Mouse (Mus musculus) monocyte, adult 5-6 weeks (primary cell): ENCODE data around the gene Pde6g. TPM values are rescaled to one million over a fixed set of nuclear protein-coding genes. Genes with fewer than 3 reads are reported as not detected.
"Not testable (repeated sequence)": the region's sequence is repeated elsewhere in the genome, so short reads cannot be mapped to it uniquely, and the experiment has no call there.

ENCODE experiments used
- ATAC-seq: fragments of 153-309, 156-312 bp; replicated peaks from 2 replicates; pipeline ENCODE4 v1.8.0; 2017; ENCODE audit warnings: mild to moderate bottlenecking; ENCODE audit not compliant: low TSS enrichment, insufficient number of reproducible peaks, severe bottlenecking, poor library complexity, low FRiP score
- total RNA-seq: library from RNA; stranded (forward); fragments of 200-1000, 200-491, 200-594 nt; gene quantifications from 3 replicates; pipeline ENCODE4 v1.2.3, GENCODE M21; 2017

Pde6g gene
- total RNA-seq, 1 experiment from 2014 or later = not detected

- ATAC-seq = no peak
Observed at GRCm38 (mm10) chr11:120437857-120438385, 15.4 kb downstream of the Pde6g start.

- ATAC-seq = peak; percentile 77
Observed at GRCm38 (mm10) chr11:120437152-120437856, 16.0 kb downstream of the Pde6g start, which contains the start of gene Nploc4. Nploc4 (minus strand) TSS chr11:120437708.

GRCm38 (mm10) chr11:120426727-120427126, 26.6 kb downstream of the Pde6g start:
- no peak for ATAC-seq

DNA sequence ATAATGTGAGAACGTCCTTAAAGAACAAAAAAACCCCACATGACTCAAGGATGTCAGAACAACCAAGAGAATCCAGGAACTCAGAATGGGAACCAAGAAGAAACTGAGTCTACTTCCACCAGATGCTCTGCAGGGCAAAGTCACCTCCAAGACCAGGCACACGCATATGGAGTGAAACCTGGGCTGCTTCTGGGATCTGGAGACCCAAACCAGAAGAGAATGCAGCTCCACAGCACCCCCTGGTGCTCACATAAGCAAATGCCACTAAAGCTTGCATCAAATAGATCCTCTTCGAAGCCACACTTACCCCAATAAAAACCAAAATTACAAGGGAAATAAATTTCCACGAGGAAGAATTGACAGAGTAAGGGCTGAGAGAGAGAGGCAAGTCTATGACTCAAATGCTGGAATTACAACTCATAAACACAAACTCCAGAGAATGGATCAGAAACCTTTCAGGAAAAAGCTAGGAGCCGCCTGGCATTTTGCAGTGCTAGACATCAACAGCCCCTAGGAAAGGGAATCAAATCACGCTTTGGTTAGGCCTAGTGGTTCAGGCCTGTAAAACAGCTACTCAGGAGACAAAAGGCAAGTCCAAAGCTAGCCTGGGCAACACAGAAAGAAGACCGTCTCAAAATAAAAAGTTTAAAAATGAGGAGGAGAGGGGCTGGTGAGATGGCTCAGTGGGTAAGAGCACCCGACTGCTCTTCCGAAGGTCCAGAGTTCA, 29.6 kb downstream of the Pde6g start:
- ATAC-seq = no peak

DNA sequence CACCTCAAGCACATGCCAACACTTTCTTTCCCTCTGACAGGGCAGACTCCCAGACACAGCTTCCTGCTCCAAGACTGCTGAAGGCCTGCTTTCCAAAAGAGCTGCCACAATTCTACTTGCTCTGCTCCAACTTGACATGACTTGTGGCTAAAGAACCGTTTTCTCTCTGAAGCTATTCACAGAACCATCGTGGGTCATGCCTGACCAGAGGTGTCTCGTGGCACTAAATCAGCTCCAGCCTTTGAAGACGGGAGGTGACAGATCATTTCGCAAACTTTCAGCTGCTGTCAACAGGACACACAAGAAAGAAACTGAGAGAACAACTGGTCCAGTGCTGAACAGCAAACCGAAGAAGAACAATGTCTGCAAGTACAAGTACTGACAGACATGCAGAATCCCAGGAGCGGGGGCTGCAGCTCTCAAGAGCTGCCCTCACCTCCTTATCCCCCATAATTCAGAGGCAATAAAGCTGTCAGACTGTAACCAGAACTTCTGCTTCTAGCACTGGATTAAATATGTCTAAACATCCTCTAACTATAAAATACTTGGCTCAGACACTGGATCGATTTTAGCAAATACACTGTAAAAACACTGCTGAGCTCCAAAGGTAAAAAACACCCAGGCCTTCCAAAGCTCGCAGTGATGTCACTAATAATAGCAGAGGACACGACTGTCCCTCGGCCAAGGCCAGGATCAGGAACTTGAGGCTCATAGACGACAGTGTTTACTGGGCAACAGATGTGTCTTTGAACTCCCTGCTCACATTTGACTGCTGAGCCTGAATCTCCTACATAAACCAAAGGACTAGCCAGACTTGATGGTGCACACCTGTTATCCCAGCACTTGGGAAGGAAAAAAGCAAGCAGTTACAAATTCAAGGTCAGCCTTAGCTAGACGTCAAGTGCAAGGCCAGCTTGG, 30.4 kb downstream of the Pde6g start:
- ATAC-seq = no peak

DNA sequence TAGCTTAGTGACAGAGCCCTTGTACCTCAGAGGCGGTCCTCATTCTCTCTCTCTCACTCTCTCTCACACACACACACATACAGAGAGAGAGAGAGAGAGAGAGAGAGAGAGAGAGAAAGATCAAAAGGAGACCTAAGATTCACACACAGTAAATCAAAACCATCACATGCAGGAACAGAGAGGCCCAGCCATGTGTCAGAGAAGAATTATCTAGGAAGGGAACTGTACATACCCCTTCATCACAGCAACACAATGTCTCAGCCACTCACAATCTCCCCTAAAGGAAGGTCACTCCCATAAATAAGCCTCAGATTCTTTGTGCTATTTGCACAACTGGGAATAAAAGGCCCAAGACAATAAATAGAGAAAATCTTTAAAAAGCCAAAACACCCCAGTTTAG, 34.7 kb downstream of the Pde6g start:
- ATAC-seq = no peak

DNA sequence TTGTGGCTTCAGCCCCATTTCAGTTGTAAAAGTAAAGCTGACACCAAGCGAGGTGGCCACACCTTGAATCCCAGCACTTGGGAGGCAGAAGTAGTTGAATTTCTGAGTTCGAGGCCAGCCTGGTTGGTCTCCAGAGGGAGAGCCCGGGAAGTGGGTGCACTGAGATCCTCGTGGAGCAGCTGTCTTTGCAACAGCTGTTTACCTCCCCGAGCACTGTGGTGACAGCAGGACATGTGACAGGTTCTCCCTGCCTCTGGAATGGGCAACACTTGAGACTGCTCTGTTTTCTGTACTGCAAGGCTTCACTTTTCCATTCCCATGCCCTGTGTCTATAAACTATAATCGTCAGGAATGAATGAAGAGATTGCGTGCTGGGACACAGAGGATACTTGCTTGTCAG, 35.4 kb downstream of the Pde6g start:
- no peak for ATAC-seq

GRCm38 (mm10) chr11:120413621-120414020, 39.7 kb downstream of the Pde6g start:
- not testable (repeated sequence) for ATAC-seq

DNA sequence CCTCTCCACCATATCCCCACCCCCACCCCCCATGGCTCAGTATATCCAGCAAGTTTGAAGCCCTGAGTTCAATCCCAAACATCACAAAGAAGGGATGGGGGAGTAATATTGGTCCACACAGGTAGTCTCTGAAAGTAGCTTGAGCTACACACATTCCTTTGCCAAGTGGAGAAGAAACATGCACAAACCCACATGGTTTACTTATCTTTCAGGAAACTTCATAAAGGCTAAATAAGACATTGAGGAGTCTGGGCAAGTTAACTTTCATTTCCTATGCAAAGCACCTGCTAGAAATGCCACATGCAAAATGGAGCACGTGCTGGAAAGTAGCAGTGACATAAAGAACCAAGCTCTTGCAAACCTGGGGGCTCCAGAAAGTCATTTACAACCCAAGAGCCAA, 46.9 kb downstream of the Pde6g start:
- no peak for ATAC-seq

- ATAC-seq = no peak
Observed at GRCm38 (mm10) chr11:120405867-120406266, 47.4 kb downstream of the Pde6g start.

GRCm38 (mm10) chr11:120404814-120405213, 48.5 kb downstream of the Pde6g start:
- ATAC-seq = 0 out of 2 replicates have a peak, but pooled peaks have one; percentile 35

GRCm38 (mm10) chr11:120399319-120399718, 54.0 kb downstream of the Pde6g start:
- no peak for ATAC-seq

Other genes starting within 250 kb of the Pde6g start
- gene Bahcc1, start 220.6 kb downstream of the Pde6g start, total RNA-seq = 0.68 to 0.85 TPM (median 0.76 TPM) in 3 replicates
- 1,753 to 2,142 TPM (median 1,849 TPM) in 3 replicates for gene Actg1, start 105.0 kb downstream of the Pde6g start, total RNA-seq
- gene Fscn2, start 92.0 kb downstream of the Pde6g start, total RNA-seq = 0.29 to 0.75 TPM in 2 of 3 replicates, not detected in the other
- 5.5 to 16.4 TPM (median 9.4 TPM) in 3 replicates for gene Faap100, start 74.7 kb downstream of the Pde6g start, total RNA-seq
- gene Nploc4, start 15.8 kb downstream of the Pde6g start, total RNA-seq = 36.2 to 43.1 TPM (median 37.2 TPM) in 3 replicates
- not detected in 3 replicates for gene Tspan10, start 10.9 kb downstream of the Pde6g start, total RNA-seq
- gene Oxld1, start 4.6 kb upstream of the Pde6g start, total RNA-seq = 3.5 to 6.4 TPM (median 3.9 TPM) in 3 replicates
- gene Ccdc137, start 4.6 kb upstream of the Pde6g start, total RNA-seq = 17.9 to 37.4 TPM (median 25.2 TPM) in 3 replicates
- gene Arl16, start 14.1 kb upstream of the Pde6g start, total RNA-seq = 4.8 to 15.5 TPM (median 14.4 TPM) in 3 replicates
- gene Mrpl12, start 31.1 kb upstream of the Pde6g start, total RNA-seq = 30.7 to 37.5 TPM (median 32.4 TPM) in 3 replicates
- 6.6 to 8.1 TPM (median 7.4 TPM) in 3 replicates for gene Slc25a10, start 38.3 kb upstream of the Pde6g start, total RNA-seq
- not detected in 3 replicates for gene Gcgr, start 77.2 kb upstream of the Pde6g start, total RNA-seq
- 13.8 to 21.9 TPM (median 16.9 TPM) in 3 replicates for gene Mcrip1, start 96.2 kb upstream of the Pde6g start, total RNA-seq
- gene Ppp1r27, start 97.6 kb upstream of the Pde6g start, total RNA-seq = not detected in 3 replicates
- 331 to 434 TPM (median 349 TPM) in 3 replicates for gene P4hb, start 119.8 kb upstream of the Pde6g start, total RNA-seq
- gene Arhgdia, start 128.1 kb upstream of the Pde6g start, total RNA-seq = 163 to 262 TPM (median 173 TPM) in 3 replicates
- 78.4 to 113 TPM (median 112 TPM) in 3 replicates for gene Alyref, start 144.9 kb upstream of the Pde6g start, total RNA-seq
- 18.5 to 31.2 TPM (median 26.5 TPM) in 3 replicates for gene Anapc11, start 144.9 kb upstream of the Pde6g start, total RNA-seq
- gene Npb, start 155.0 kb upstream of the Pde6g start, total RNA-seq = not detected in 3 replicates
- gene Pcyt2, start 164.4 kb upstream of the Pde6g start, total RNA-seq = 26.9 to 43.7 TPM (median 32.9 TPM) in 3 replicates
- 131 to 192 TPM (median 132 TPM) in 3 replicates for gene Sirt7, start 171.7 kb upstream of the Pde6g start, total RNA-seq
- gene Mafg, start 180.1 kb upstream of the Pde6g start, total RNA-seq = 28.8 to 34.0 TPM (median 33.8 TPM) in 3 replicates
- 0.57 to 0.58 TPM in 2 of 3 replicates, not detected in the other for gene Pycr1, start 190.3 kb upstream of the Pde6g start, total RNA-seq
- gene Myadml2, start 194.7 kb upstream of the Pde6g start, total RNA-seq = not detected in 3 replicates
- not detected in 3 replicates for gene Notum, start 207.7 kb upstream of the Pde6g start, total RNA-seq
- 32.3 to 55.6 TPM (median 50.2 TPM) in 3 replicates for gene Aspscr1, start 219.5 kb upstream of the Pde6g start, total RNA-seq